Mouse (Mus musculus) olfactory bulb, adult 2 months (tissue): Measurements from ENCODE around the gene Olfr785. TPM values are rescaled to one million over a fixed set of nuclear protein-coding genes. Genes with fewer than 3 reads are reported as not detected.
"Not testable (repeated sequence)": the region's sequence is repeated elsewhere in the genome, so short reads cannot be mapped to it uniquely, and the experiment has no call there.

ENCODE experiments used
- H3K27ac ChIP-seq: fragments of 200-500 bp; 2 replicates; pipeline ENCODE4 v1.5.1; 2012; ENCODE audit warnings: low read depth, low read length; ENCODE audit not compliant: insufficient read depth
- H3K4me1 ChIP-seq: fragments of 200-500 bp; 2 replicates; pipeline ENCODE4 v1.6.1; 2012; ENCODE audit warnings: low read length; ENCODE audit not compliant: control insufficient read depth, insufficient read depth
- H3K4me3 ChIP-seq: fragments of 200-500 bp; 2 replicates; pipeline ENCODE4 v1.5.1; 2012; ENCODE audit warnings: mild to moderate bottlenecking, low read depth, low read length, moderate library complexity; ENCODE audit not compliant: insufficient read depth
- CTCF ChIP-seq: fragments of 200-500 bp; IDR thresholded peaks from 2 replicates; pipeline ENCODE4 v1.5.1; 2012; ENCODE audit warnings: low read depth, mild to moderate bottlenecking, low read length, moderate library complexity; ENCODE audit not compliant: insufficient read depth
- POLR2A ChIP-seq: fragments of 200-500 bp; IDR thresholded peaks from 2 replicates; pipeline ENCODE4 v1.6.1; 2012; ENCODE audit warnings: mild to moderate bottlenecking, low read depth, low read length, moderate library complexity; ENCODE audit not compliant: insufficient read depth
- WGBS: fragments of 180-500 bp; shearing (Covaris S2); methylation state at CpG from one replicate; pipeline ENCODE4 v1.1.7; 2018; 5-methylcytosine and 5-hydroxymethylcytosine counted together
- polyA plus RNA-seq: library from polyadenylated mRNA; stranded (reverse); fragments of >200 nt; gene quantifications from 2 replicates; pipeline ENCODE4 v1.2.4, GENCODE M21; 2012; ENCODE audit warnings: low replicate concordance; ENCODE audit not compliant: missing spikeins, insufficient read depth, insufficient read length

The Olfr785 gene
- polyA plus RNA-seq = not detected in 2 replicates

- 78% methylated on average over 2 of the region's 2 CpGs for WGBS
- Histone ChIP-seq H3K27ac (no peak within 1 kb of the TSS), H3K4me3 (no peak within 1 kb of the TSS), H3K4me1 (no peaks in the 10 kb centered on the region)
- TF ChIP-seq CTCF = no peak
- no peak for TF ChIP-seq POLR2A
Observed at GRCm38 (mm10) chr10:129405126-129405525, at the start of gene Olfr785. Olfr785 (plus strand) TSS chr10:129405426.

- not testable (repeated sequence) for H3K4me1 ChIP-seq, H3K27ac ChIP-seq, H3K4me3 ChIP-seq
- 84% methylated on average over 4 of the region's 4 CpGs for WGBS
Observed at GRCm38 (mm10) chr10:129356496-129356895, 48.7 kb upstream of the Olfr785 start.

- Histone ChIP-seq H3K27ac (no peak overlapping the region), H3K4me1 (no peaks in the 10 kb centered on the region), H3K4me3 (no peak overlapping the region)
- no peak for TF ChIP-seq CTCF
- TF ChIP-seq POLR2A = no peak
- WGBS = 75% methylated on average over 5 of the region's 5 CpGs
Observed at GRCm38 (mm10) chr10:129357307-129357706, 47.9 kb upstream of the Olfr785 start.

- 89% methylated on average over 5 of the region's 5 CpGs for WGBS
- H3K4me3 ChIP-seq, H3K4me1 ChIP-seq, H3K27ac ChIP-seq: not testable (repeated sequence)
Observed at GRCm38 (mm10) chr10:129374051-129374450, 31.2 kb upstream of the Olfr785 start.

GRCm38 (mm10) chr10:129383783-129384182 is 21.4 kb upstream of the Olfr785 start, which contains the start of gene Olfr784:
Olfr784 (plus strand) TSS chr10:129384083.
- Histone ChIP-seq H3K4me3 (no peak within 1 kb of the TSS), H3K27ac (no peak within 1 kb of the TSS), H3K4me1 (no peaks in the 10 kb centered on the region)
- TF ChIP-seq POLR2A = no peak
- TF ChIP-seq CTCF = no peak

- WGBS = 47% methylated on average over 5 of the region's 5 CpGs
- Histone ChIP-seq H3K4me3 (no peak overlapping the region), H3K27ac (no peak overlapping the region), H3K4me1 (no peaks in the 10 kb centered on the region)
- TF ChIP-seq POLR2A (no peak), CTCF (no peak)
Observed at GRCm38 (mm10) chr10:129400892-129401291, 4.3 kb upstream of the Olfr785 start.

- no peak for TF ChIP-seq POLR2A
- TF ChIP-seq CTCF = no peak
- Histone ChIP-seq H3K4me3 (no peak within 1 kb of the TSS), H3K4me1 (no peaks in the 10 kb centered on the region), H3K27ac (no peak within 1 kb of the TSS)
Observed at GRCm38 (mm10) chr10:129427006-129427405, 21.8 kb downstream of the Olfr785 start, which contains the start of gene Olfr786. Olfr786 (plus strand) TSS chr10:129427306.

Other genes starting within 250 kb of the Olfr785 start
- not detected in 2 replicates for gene Olfr771, start 240.7 kb upstream of the Olfr785 start, polyA plus RNA-seq
- gene Olfr772, start 227.5 kb upstream of the Olfr785 start, polyA plus RNA-seq = not detected in 2 replicates
- not detected in 2 replicates for gene Olfr773, start 218.0 kb upstream of the Olfr785 start, polyA plus RNA-seq
- gene Olfr774, start 169.2 kb upstream of the Olfr785 start, polyA plus RNA-seq = not detected in 2 replicates
- gene Olfr775, start 157.0 kb upstream of the Olfr785 start, polyA plus RNA-seq = not detected in 2 replicates
- not detected in 2 replicates for gene Olfr776, start 146.3 kb upstream of the Olfr785 start, polyA plus RNA-seq
- gene Olfr777, start 133.9 kb upstream of the Olfr785 start, polyA plus RNA-seq = not detected in 2 replicates
- not detected in 2 replicates for gene Olfr780, start 87.3 kb upstream of the Olfr785 start, polyA plus RNA-seq
- gene Olfr781, start 76.6 kb upstream of the Olfr785 start, polyA plus RNA-seq = not detected in 2 replicates
- gene Olfr782, start 56.6 kb upstream of the Olfr785 start, polyA plus RNA-seq = not detected in 2 replicates
- not detected in 2 replicates for gene Olfr784, start 21.3 kb upstream of the Olfr785 start, polyA plus RNA-seq
- gene Olfr786, start 21.9 kb downstream of the Olfr785 start, polyA plus RNA-seq = not detected in 2 replicates
- gene Olfr787, start 56.4 kb downstream of the Olfr785 start, polyA plus RNA-seq = not detected in 2 replicates
- not detected in 2 replicates for gene Olfr788, start 65.6 kb downstream of the Olfr785 start, polyA plus RNA-seq
- not detected in 2 replicates for gene Olfr789, start 79.3 kb downstream of the Olfr785 start, polyA plus RNA-seq
- not detected in 2 replicates for gene Olfr790, start 93.1 kb downstream of the Olfr785 start, polyA plus RNA-seq
- not detected in 2 replicates for gene Olfr791, start 116.4 kb downstream of the Olfr785 start, polyA plus RNA-seq
- gene Olfr792, start 133.7 kb downstream of the Olfr785 start, polyA plus RNA-seq = not detected in 2 replicates
- gene Olfr794, start 162.2 kb downstream of the Olfr785 start, polyA plus RNA-seq = not detected in 2 replicates
- not detected in 2 replicates for gene Olfr796, start 207.1 kb downstream of the Olfr785 start, polyA plus RNA-seq
- gene Olfr798, start 222.5 kb downstream of the Olfr785 start, polyA plus RNA-seq = not detected in 2 replicates
- not detected in 2 replicates for gene Olfr799, start 232.1 kb downstream of the Olfr785 start, polyA plus RNA-seq